Mouse (Mus musculus): ENCODE data around the gene Higd2a.
"Not testable (repeated sequence)": the region's sequence is repeated elsewhere in the genome, so short reads cannot be mapped to it uniquely, and the experiment has no call there.

Gene Higd2a

DNA sequence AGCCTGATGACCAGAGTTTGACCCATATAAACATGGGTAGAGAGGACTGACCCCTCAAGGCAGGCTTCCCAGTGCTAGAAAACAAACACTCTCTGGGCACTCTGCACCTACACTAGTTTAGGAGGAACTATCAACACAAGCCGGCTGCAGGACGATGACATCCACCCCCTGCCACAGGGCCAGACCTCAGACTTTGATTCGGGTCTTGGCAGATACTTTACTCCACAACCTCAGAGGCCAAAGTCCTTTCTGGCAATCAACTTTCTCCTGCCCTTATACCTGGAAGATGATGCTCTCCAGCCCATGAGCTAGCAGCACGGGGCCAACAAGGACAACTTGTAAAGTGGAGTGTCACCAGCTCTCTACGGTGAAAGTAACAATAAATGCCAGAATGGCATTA is 7.1 kb upstream of the Higd2a start:
- no peak for DNase-seq

GRCm38 (mm10) chr13:54585831-54586230 is 4.2 kb upstream of the Higd2a start:
- no peak for DNase-seq

- no peak for DNase-seq
Observed at GRCm38 (mm10) chr13:54589414-54589995, 502 bp upstream of the Higd2a start.

GRCm38 (mm10) chr13:54591776-54592356 is 1.9 kb downstream of the Higd2a start:
- no peak for DNase-seq

- DNase-seq, result no peak
Observed at GRCm38 (mm10) chr13:54593617-54594016, 3.6 kb downstream of the Higd2a start.

- no peak for DNase-seq
Observed at GRCm38 (mm10) chr13:54596107-54596690, 6.2 kb downstream of the Higd2a start.

DNA sequence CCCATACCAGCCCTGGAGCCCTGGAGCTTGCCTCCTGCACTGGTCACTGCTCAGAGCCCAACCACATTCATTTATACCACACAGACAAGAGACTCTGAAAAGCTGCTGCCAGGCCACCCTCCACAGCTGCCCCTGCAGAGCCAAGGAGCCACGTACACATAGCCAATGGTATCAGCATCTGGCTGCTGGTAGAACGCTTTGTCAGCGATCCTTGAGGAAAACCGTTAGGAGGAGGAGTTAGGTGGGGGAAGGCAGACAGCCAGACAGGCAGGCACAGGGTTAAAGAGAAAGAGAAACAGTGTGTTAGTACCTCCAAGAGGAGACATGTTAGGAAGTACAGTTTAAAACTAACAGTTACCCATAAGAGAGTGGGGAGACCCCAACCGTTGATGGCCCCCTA is 6.9 kb downstream of the Higd2a start:
- DNase-seq, result no peak

- peak in 1 of 2 experiments; percentile 46 for DNase-seq
Observed at GRCm38 (mm10) chr13:54598622-54599143, 8.7 kb downstream of the Higd2a start.

DNA sequence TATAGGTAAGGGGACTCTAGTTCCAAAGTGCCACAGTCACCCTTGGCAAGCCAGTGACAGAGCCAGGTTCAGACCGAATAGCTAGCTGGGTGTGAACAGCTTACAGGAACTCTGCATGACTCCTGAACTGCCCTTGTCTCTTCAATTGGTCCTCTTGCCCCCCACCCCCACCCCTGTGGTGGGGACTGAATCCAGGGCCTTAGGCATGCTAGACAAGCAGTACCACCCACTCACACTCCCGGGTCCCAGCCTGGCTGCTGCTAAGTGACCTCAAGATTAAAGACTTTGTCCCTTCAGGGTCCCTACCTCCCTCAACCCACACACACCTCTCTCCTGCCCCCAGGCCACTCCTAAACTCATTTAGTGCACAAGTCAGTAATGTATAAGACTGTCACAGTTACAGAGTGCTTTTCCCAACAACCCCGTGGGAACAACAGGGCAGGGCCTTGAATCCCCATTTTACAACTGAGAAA is 12.7 kb downstream of the Higd2a start:
- DNase-seq, result no peak

DNA sequence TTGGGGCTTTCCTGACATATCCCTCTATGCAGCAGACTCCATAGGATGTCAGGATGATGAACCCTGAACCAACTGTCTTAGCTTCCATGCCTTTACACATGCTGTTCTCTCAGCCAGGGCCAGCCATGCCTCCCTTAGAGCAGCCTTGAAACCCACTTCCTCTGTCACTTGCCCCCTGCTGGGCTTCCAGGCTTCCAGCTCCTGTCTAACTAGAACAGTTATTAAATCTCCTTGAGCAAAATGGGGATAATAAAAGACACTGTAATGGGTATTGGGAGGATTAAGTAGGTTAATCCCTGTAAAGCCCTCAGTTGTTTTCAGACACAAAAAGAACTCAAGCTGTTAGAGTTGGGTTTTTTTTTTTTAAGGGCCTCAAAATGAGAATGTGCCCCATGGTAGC is 13.5 kb downstream of the Higd2a start:
- no peak for DNase-seq

DNA sequence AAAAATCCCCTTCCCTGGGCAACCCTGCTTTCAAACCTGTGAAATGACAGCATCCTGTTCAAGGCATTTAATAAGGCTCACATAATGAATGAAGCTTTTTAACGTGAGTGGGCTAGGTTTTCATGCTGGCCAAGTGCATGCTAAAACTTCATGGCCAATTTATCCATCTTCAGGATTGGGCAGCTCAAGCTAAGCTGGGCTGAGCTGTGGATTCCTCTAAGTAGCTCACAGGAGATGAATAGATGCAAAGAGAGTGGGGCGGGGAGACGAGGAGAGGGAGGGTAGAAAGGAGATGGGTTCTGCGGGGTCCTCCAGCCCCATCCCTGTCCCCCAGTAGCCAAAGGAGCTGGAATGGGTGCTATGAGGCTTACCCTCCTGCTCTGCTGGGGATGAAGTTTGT is 14.2 kb downstream of the Higd2a start:
- DNase-seq, result no peak

DNA sequence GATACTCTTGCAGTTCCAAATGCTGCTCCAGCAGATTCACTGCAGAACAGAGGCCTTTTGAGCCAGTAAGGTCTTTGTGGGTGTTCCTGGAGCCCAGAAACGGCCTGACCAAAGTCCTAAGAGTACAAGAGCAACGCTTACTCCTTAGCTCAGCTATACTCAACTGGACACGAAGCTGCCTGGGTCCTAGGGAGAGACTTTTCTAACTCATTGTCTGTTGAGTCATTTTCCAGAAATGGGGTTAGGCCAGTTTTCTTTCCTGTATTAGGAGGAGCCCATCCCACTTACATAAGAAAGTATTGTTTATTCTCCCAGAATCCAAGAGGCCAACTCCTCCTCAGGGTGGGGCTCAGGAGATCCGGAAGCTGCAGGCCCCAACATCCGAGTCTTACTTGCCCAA is 15.4 kb downstream of the Higd2a start:
- DNase-seq, result no peak

- no peak for DNase-seq
Observed at GRCm38 (mm10) chr13:54607204-54607603, 17.2 kb downstream of the Higd2a start.

DNA sequence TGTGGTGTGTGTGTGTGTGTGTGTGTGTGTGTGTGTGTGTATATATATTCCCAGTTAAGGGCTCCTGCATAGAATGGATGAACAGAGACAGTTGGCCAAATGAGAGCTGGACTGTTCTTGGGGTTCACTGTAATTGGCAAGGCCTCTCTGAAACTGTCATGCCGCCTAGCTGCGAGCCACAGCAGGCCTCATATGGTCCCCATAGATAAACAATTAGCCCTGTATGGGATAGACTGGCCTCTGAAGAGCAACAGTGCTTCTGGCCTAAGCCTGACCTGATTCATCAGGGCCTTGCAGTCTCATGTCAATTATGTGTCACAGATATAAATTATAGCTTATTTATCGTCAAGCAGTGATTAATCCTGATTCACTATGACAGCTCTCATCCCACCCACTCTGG is 18.0 kb downstream of the Higd2a start:
- DNase-seq, result no peak

DNA sequence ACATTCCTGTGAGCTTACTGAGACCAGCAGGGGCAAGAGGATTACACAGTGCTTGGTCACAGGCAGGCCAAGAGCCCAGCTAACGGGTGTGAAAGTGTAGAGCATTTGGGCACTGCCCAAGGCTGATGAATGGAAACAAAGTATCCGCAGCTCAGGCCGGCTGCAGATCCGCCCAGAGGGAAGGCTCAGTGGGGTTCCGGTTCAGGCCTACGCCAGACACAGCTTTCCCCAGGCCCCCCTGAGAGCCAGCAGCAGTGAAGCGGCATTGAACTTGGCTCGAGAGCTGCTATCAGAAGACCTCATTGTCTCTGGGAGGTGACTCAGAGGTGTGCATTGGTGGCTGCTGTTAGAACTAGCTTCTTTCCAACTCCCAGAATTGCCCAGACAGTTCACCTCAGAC is 18.7 kb downstream of the Higd2a start:
- DNase-seq, result peak; percentile 63 to 64

DNA sequence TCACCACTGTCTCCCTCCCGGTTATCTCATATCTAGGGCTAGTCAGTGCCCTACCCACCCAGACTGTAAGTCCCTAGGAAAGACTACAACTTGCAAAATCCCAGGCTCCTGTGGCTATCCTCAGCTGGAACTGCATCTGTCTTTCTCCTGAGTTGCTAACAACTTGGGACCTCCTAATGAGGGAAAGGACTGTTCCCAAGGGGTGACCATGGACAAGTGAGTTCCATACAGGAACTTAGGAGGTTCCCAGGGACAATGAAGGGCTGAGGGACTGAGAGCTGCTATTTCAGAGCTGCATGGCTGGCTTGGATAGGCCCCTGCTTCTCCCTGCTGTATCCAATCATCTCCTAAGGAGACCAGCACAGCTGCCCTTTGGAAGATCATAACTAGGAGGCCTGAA is 19.3 kb downstream of the Higd2a start:
- peak in 1 of 2 experiments; percentile 26 for DNase-seq

GRCm38 (mm10) chr13:54610613-54610971 is 20.6 kb downstream of the Higd2a start:
- DNase-seq, result peak in 1 of 2 experiments; percentile 59

DNA sequence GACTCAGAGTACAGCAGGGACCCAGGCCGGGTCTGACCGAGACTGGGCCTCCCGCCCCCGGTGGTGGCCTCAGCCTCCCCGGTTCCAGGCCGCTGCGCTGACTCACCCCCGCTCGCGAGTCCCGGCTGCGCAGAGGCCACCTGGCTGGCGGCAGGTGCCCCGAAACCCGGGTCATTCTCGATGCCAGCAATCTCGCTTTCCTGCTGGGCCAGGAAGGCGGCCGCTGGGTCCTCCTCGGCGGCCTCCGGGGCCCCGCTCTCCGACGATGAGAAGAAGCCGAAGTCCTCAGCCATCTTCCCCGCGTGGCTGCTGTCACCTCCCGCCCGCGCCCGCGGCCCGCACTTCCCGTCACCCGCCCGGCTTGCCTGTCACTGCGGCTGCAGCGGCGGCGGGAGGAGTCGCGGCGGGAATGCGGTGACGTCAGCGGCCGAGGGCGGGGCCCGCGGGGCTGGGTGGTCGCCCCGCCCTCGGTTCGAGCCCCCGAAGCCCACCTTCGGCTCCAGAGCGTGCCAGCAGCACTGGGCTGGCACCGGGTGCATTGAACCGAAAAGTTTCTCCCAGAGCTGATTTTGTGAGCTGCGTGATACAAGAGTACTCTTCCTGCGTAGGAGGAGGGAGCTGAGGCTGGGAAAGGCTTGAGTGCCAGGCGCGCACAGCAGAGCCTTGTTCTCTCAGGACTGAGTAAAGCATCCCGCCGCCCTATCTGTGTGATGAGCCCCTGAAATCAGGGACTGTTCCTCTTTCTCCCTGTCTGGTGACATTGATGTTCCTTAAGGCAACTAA is 21.2 kb downstream of the Higd2a start, which contains the start of gene Cltb:
TSS of gene Cltb (minus strand) at position 373 of the 783 bp plus-strand sequence.
- peak; percentile 93 to 98 for DNase-seq

DNA sequence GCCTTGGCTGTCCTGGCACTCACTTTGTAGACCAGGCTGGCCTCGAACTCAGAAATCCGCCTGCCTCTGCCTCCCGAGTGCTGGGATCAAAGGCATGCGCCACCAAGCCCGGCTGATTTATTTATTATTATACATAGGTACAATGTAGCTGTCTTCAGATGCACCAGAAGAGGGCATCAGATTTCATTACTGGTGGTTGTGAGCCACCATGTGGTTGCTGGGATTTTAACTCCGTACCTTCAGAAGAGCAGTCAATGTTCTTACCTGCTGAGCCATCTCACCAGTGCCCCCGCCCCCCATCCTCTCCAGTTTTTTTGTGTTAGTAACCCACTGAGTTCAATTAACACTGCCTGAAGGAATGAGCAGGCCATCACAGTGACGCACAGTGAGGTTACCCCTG is 23.1 kb downstream of the Higd2a start:
- DNase-seq, result not testable (repeated sequence)

DNA sequence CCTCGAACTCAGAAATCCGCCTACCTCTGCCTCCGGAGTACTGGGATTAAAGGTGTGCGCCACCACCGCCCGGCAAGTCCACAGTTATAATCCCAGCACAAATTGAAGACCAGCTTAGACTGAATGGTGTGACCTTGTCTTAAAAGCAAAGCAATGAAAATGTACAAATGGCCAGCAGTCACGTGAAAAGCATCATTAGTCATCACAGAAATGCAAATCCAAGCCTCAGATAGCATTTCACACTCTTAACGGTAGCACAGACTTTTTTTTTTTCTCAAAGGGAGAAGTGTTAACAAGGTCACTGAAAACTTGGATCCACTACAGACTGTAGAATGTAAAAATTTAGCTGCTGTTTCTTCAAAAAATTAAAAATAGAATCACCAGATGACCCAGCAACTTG is 26.3 kb downstream of the Higd2a start:
- no peak for DNase-seq

DNA sequence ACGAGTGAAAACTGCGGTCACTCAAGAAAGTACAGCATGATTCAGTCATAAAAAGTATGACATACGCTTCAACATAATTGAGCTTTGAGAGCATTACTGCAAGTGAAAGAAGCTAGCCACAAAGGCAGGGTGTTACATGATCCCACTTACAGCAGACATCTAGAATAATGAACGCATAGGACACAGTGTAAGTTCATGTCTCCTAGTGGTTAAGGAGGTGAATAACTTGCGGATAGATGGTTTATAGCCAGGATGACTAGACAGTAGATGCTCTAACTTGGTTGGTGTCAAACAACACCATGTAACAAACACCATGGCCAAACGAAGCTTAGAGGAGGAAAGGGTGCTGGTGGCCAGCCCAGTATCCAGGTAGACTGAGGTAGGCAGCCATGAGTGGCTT is 27.0 kb downstream of the Higd2a start:
- no peak for DNase-seq

DNA sequence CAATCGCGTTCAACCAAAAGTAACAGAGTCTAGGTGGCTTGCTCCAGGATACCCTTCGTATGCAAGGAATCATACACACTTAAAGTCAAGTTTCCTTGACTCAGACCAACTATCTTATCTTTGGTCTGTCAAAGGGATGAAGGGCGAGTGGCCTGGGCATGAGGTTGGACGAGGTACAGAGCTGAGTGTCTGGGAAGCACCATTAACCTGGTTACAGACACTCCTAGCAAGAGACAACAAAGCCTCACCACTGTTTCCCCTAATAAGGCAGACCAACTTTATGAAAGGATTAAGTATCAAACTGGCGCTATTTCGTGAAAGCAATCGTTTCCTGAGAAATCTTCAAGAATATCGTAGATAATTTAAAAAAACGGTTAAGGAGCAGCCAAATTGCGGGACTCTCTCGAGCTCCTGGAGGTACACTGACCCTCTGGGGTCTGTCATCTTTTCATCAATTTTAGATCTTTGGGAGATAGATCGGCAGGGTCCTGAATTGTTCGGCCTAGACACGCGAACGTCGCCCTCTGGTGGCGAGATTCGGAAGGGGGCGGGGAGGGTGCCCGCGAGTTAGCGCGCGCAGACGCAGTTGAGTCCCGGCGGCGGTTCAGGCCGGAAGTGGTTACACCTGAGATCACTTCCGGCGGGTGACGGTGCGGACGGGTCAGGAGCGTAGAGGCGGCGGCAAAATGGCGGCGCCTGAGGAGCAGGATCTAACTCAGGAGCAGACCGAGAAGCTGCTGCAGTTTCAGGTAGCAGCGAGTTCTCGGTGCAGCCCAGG is 31.3 kb downstream of the Higd2a start, which contains the start of gene Faf2:
TSS of gene Faf2 (plus strand) at position 630 of the 778 bp plus-strand sequence.
- DNase-seq, result peak; percentile 97 to 100

Measured in cerebellum, adult 18-20 months (tissue).